Mouse (Mus musculus) hindbrain, postnatal 0 days (tissue): ENCODE measurements at regions not wholly inside any gene's neighbourhood (a gene's known extent, or its start where the extent isn't known, plus 50 kb on each side); places are given as distances from the start of the nearest gene placed in this dataset.

Experiments used
- ATAC-seq: fragments of 200-750 bp; cut with Nextera tagmentation; 2 replicates; pipeline ENCODE4 v1.8.0; 2017; ENCODE audit warnings: mild to moderate bottlenecking, moderate TSS enrichment, moderate library complexity
- DNase-seq: peaks from one replicate; pipeline ENCODE4 v3.0.0-alpha.2; 2015; ENCODE audit warnings: low spot score
- H3K27ac ChIP-seq: fragments of 300-500 bp; sonication (generic); 2 replicates; pipeline ENCODE4 v1.5.1; 2014; ENCODE audit warnings: mild to moderate bottlenecking
- H3K27me3 ChIP-seq: fragments of 300-500 bp; sonication (generic); 2 replicates; pipeline ENCODE4 v1.6.1; 2014; ENCODE audit warnings: low read length, mixed read lengths; ENCODE audit not compliant: insufficient read depth
- H3K36me3 ChIP-seq: fragments of 300-500 bp; sonication (generic); 2 replicates; pipeline ENCODE4 v1.6.1; 2014; ENCODE audit warnings: low read length, mixed read lengths; ENCODE audit not compliant: insufficient read depth
- H3K4me1 ChIP-seq: fragments of 300-500 bp; sonication (generic); 2 replicates; pipeline ENCODE4 v1.6.1; 2014; ENCODE audit warnings: antibody characterized with exemption, low read length, mixed read lengths; ENCODE audit not compliant: insufficient read depth
- H3K4me2 ChIP-seq: fragments of 300-500 bp; sonication (generic); 2 replicates; pipeline ENCODE4 v1.6.1; 2014; ENCODE audit warnings: low read depth, mild to moderate bottlenecking, low read length, moderate library complexity, mixed read lengths
- H3K4me3 ChIP-seq: fragments of 300-500 bp; sonication (generic); 2 replicates; pipeline ENCODE4 v1.5.1; 2014; ENCODE audit warnings: low read length
- H3K9ac ChIP-seq: fragments of 300-500 bp; sonication (generic); replicated peaks from 2 replicates; pipeline ENCODE4 v1.6.1; 2014; ENCODE audit warnings: mild to moderate bottlenecking, low read length, moderate library complexity, mixed read lengths
- H3K9me3 ChIP-seq: fragments of 300-500 bp; sonication (generic); 2 replicates; pipeline ENCODE4 v1.6.1; 2016; ENCODE audit warnings: low read length, mixed read lengths
- CTCF ChIP-seq: IDR thresholded peaks from 2 replicates; pipeline ENCODE4 v1.5.1; 2016; ENCODE audit warnings: antibody characterized with exemption, control low read depth, low read depth
- WGBS: fragments of 180-500 bp; shearing (Covaris S2); extraction: QIAGEN DNeasy Blood & Tissue Kit; methylation state at CpG from one replicate; pipeline ENCODE4 v1.1.7; 2014; 5-methylcytosine and 5-hydroxymethylcytosine counted together

GRCm38 (mm10) chr9:67633761-67634441, 74.4 kb upstream of the Tln2 start:
- Histone ChIP-seq H3K36me3 (no peaks in the 10 kb centered on the region), H3K4me2 (peak overlapping the region; percentile 96), H3K9ac (peak overlapping the region; percentile 74), H3K4me3 (peak overlapping the region; percentile 73), H3K27ac (peak overlapping the region; percentile 87), H3K4me1 (no peaks in the 10 kb centered on the region), H3K9me3 (no peaks in the 10 kb centered on the region), H3K27me3 (no peaks in the 10 kb centered on the region)
- ATAC-seq (peak; percentile 92), DNase-seq (peak; percentile 91)
- WGBS = 1% methylated on average over 59 of the region's 61 CpGs
- TF ChIP-seq CTCF = no peak

- Histone ChIP-seq H3K9ac (no peak overlapping the region), H3K36me3 (no peaks in the 10 kb centered on the region), H3K4me2 (no peak overlapping the region), H3K4me3 (no peak overlapping the region), H3K9me3 (no peaks in the 10 kb centered on the region), H3K27me3 (no peaks in the 10 kb centered on the region), H3K27ac (no peak overlapping the region), H3K4me1 (no peaks in the 10 kb centered on the region)
- DNase-seq = no peak
- no peak for TF ChIP-seq CTCF
- 92% methylated on average over 2 of the region's 2 CpGs for WGBS
- no peak for ATAC-seq
These were observed 87.3 kb upstream of the Tln2 start for GRCm38 (mm10) chr9:67646820-67647219.

- Histone ChIP-seq H3K9ac (no peak overlapping the region), H3K36me3 (no peaks in the 10 kb centered on the region), H3K4me1 (no peaks in the 10 kb centered on the region), H3K4me2 (no peak overlapping the region), H3K4me3 (no peak overlapping the region), H3K27me3 (no peaks in the 10 kb centered on the region), H3K9me3 (no peaks in the 10 kb centered on the region), H3K27ac (no peak overlapping the region)
- TF ChIP-seq CTCF = no peak
- ATAC-seq (no peak), DNase-seq (no peak)
These were observed 94.5 kb upstream of the C2cd4b start for GRCm38 (mm10) chr9:67664773-67665172.

GRCm38 (mm10) chr9:67670261-67671020, 88.8 kb upstream of the C2cd4b start:
- no peaks in the 10 kb centered on the region for H3K36me3 ChIP-seq
- no peaks in the 10 kb centered on the region for H3K4me1 ChIP-seq
- 82% methylated on average over 12 of the region's 12 CpGs for WGBS
- no peak overlapping the region for H3K9ac ChIP-seq
- DNase-seq (no peak), ATAC-seq (no peak)
- H3K27me3 ChIP-seq = no peaks in the 10 kb centered on the region
- TF ChIP-seq CTCF = no peak
- no peaks in the 10 kb centered on the region for H3K9me3 ChIP-seq
- no peak overlapping the region for H3K27ac ChIP-seq
- H3K4me3 ChIP-seq = no peak overlapping the region
- H3K4me2 ChIP-seq = no peak overlapping the region

GRCm38 (mm10) chr9:67676906-67677305, 82.3 kb upstream of the C2cd4b start:
- H3K36me3 ChIP-seq = no peaks in the 10 kb centered on the region
- 68% methylated on average over 1 of the region's 1 CpGs for WGBS
- no peaks in the 10 kb centered on the region for H3K9me3 ChIP-seq
- H3K27ac ChIP-seq = no peak overlapping the region
- no peak overlapping the region for H3K9ac ChIP-seq
- no peak for DNase-seq
- H3K27me3 ChIP-seq = no peaks in the 10 kb centered on the region
- no peaks in the 10 kb centered on the region for H3K4me1 ChIP-seq
- no peak for ATAC-seq
- no peak for TF ChIP-seq CTCF
- H3K4me2 ChIP-seq = no peak overlapping the region
- H3K4me3 ChIP-seq = no peak overlapping the region

- TF ChIP-seq CTCF = peak; percentile 95
- H3K27me3 ChIP-seq = no peaks in the 10 kb centered on the region
- H3K4me2 ChIP-seq = no peak overlapping the region
- H3K27ac ChIP-seq = no peak overlapping the region
- H3K9me3 ChIP-seq = no peaks in the 10 kb centered on the region
- no peaks in the 10 kb centered on the region for H3K4me1 ChIP-seq
- no peak overlapping the region for H3K4me3 ChIP-seq
- H3K36me3 ChIP-seq = no peaks in the 10 kb centered on the region
- ATAC-seq (peak; percentile 77), DNase-seq (peak; percentile 94)
- 9% methylated on average over 7 of the region's 7 CpGs for WGBS
- no peak overlapping the region for H3K9ac ChIP-seq
These were observed 75.9 kb upstream of the C2cd4b start for GRCm38 (mm10) chr9:67683367-67683766.

GRCm38 (mm10) chr9:67692396-67692795, 66.8 kb upstream of the C2cd4b start:
- Histone ChIP-seq H3K36me3 (no peaks in the 10 kb centered on the region), H3K9me3 (no peaks in the 10 kb centered on the region), H3K9ac (no peak overlapping the region), H3K27me3 (no peaks in the 10 kb centered on the region), H3K4me3 (no peak overlapping the region), H3K27ac (no peak overlapping the region), H3K4me2 (no peak overlapping the region), H3K4me1 (no peaks in the 10 kb centered on the region)
- 88% methylated on average over 13 of the region's 13 CpGs for WGBS
- no peak for TF ChIP-seq CTCF
- ATAC-seq = no peak
- no peak for DNase-seq
